In genomic region chr5:91103943-91104665, GRCm38 (mm10) we compare ENCODE assay signal across 12 mouse cellular contexts. TPM values are rescaled to one million over a fixed set of nuclear protein-coding genes. Genes with fewer than 3 reads are reported as not detected.
A peak's percentile ranks its signal among the peaks of the same experiment; 100 is the strongest.
DNase-seq lines count a peak whose midpoint lies in the region; ATAC-seq and TF ChIP-seq lines count a peak whose summit lies in the region.
"Had no signal": no experiment of that assay in that cellular context is flagged by ENCODE, and none has a peak within 500 bp of the region (broad histone marks: within the 10 kb centered on the region; RNA-seq: fewer than 3 reads in every experiment).

No protein-coding gene starts in this region.

- H3K4me1 ChIP-seq in kidney, adult 2 months (ENCODE audit: control insufficient read depth, insufficient read depth, low read length): 0 out of 2 replicates have a peak, but pooled peaks cover 2% of the 10 kb centered on the region
- H3K4me1 ChIP-seq in kidney, embryonic 14.5 days (ENCODE audit: control insufficient read depth, insufficient read depth, low read length): no peaks in the 10 kb centered on the region
- no peaks in the 10 kb centered on the region for H3K4me1 ChIP-seq in neural tube, embryonic 15.5 days
- H3K4me1 ChIP-seq in heart, embryonic 12.5 days (replicated peaks): no peaks in the 10 kb centered on the region
- H3K4me1 ChIP-seq: limb, embryonic 12.5 days had no signal

- DNase-seq in kidney, adult 2 months: peak; percentile 84
- peak; percentile 92 for DNase-seq in Muller cell, postnatal 12 days (ENCODE audit: inconsistent ontology term)
- peak; percentile 65 for DNase-seq in brain, adult 2 months (ENCODE audit: low read depth, low spot score)
- DNase-seq in fat pad, adult 2 months (ENCODE audit: extremely low read depth, low read depth, low spot score): peak; percentile 46

- no peak for TF ChIP-seq CTCF in kidney, adult 2 months (conservative IDR thresholded peaks at IDR 0.05; ENCODE audit: insufficient read depth, insufficient read length, low read depth, low read length)

- no peaks in the 10 kb centered on the region for H3K9me3 ChIP-seq in kidney, embryonic 14.5 days (ENCODE audit: control insufficient read depth, low read length)
- H3K9me3 ChIP-seq in neural tube, embryonic 15.5 days (replicated peaks): no peaks in the 10 kb centered on the region
- no peaks in the 10 kb centered on the region for H3K9me3 ChIP-seq in heart, embryonic 12.5 days (replicated peaks)
- H3K9me3 ChIP-seq: G1E; limb, embryonic 12.5 days had no signal

- no peak overlapping the region for H3K27ac ChIP-seq in kidney, adult 2 months (ENCODE audit: insufficient read depth, low read depth, low read length)
- H3K27ac ChIP-seq in kidney, embryonic 14.5 days (ENCODE audit: low read depth, low read length): no peak overlapping the region
- no peak overlapping the region for H3K27ac ChIP-seq in neural tube, embryonic 15.5 days (replicated peaks)
- H3K27ac ChIP-seq in heart, embryonic 12.5 days (ENCODE audit: poor library complexity, severe bottlenecking): no peak overlapping the region
- H3K27ac ChIP-seq: kidney, postnatal 0 days; limb, embryonic 12.5 days had no signal

- no peak overlapping the region for H3K9ac ChIP-seq in kidney, embryonic 14.5 days (ENCODE audit: low read depth, low read length)
- no peak overlapping the region for H3K9ac ChIP-seq in neural tube, embryonic 15.5 days (replicated peaks)
- H3K9ac ChIP-seq in heart, embryonic 12.5 days: no peak overlapping the region
- H3K9ac ChIP-seq: limb, embryonic 12.5 days had no signal

- TF ChIP-seq POLR2A in kidney, adult 2 months (IDR thresholded peaks at IDR 0.05; ENCODE audit: low read depth, low read length): no peak

- no peak overlapping the region for H3K4me3 ChIP-seq in kidney, adult 2 months (ENCODE audit: insufficient read depth, low read depth, low read length)
- no peak overlapping the region for H3K4me3 ChIP-seq in kidney, embryonic 14.5 days (ENCODE audit: low read length)
- no peak overlapping the region for H3K4me3 ChIP-seq in neural tube, embryonic 15.5 days (replicated peaks)
- no peak overlapping the region for H3K4me3 ChIP-seq in heart, embryonic 12.5 days
- H3K4me3 ChIP-seq: limb, embryonic 12.5 days had no signal

- no peaks in the 10 kb centered on the region for H3K36me3 ChIP-seq in kidney, adult 2 months (ENCODE audit: control insufficient read depth, insufficient read depth, low read length)
- H3K36me3 ChIP-seq in kidney, embryonic 14.5 days (ENCODE audit: control insufficient read depth, insufficient read depth, low read length): no peaks in the 10 kb centered on the region
- H3K36me3 ChIP-seq in neural tube, embryonic 15.5 days: no peaks in the 10 kb centered on the region
- no peaks in the 10 kb centered on the region for H3K36me3 ChIP-seq in heart, embryonic 12.5 days
- H3K36me3 ChIP-seq: G1E; limb, embryonic 12.5 days had no signal

- no peak for ATAC-seq in kidney, embryonic 14.5 days (ENCODE audit: low FRiP score, low TSS enrichment)
- no peak for ATAC-seq in neural tube, embryonic 15.5 days (ENCODE audit: low FRiP score)
- no peak for ATAC-seq in heart, embryonic 12.5 days (ENCODE audit: insufficient number of reproducible peaks, low FRiP score)

- WGBS in kidney, adult 2 months: 43% methylated on average over 7 of the region's 7 CpGs
- WGBS in kidney, embryonic 14.5 days: 76% methylated on average over 7 of the region's 7 CpGs
- 78% methylated on average over 7 of the region's 7 CpGs for WGBS in neural tube, embryonic 15.5 days
- WGBS in heart, embryonic 12.5 days: 73% methylated on average over 7 of the region's 7 CpGs

- no peak overlapping the region for H3K4me2 ChIP-seq in kidney, embryonic 14.5 days (replicated peaks; ENCODE audit: low read depth, low read length)
- H3K4me2 ChIP-seq in neural tube, embryonic 15.5 days: no peak overlapping the region
- no peak overlapping the region for H3K4me2 ChIP-seq in heart, embryonic 12.5 days
- H3K4me2 ChIP-seq: limb, embryonic 12.5 days had no signal

- H3K27me3 ChIP-seq in kidney, adult 2 months (replicated peaks; ENCODE audit: control insufficient read depth, insufficient read depth, low read length): no peaks in the 10 kb centered on the region
- no peaks in the 10 kb centered on the region for H3K27me3 ChIP-seq in kidney, embryonic 14.5 days (ENCODE audit: control insufficient read depth, insufficient read depth, low read length)
- no peaks in the 10 kb centered on the region for H3K27me3 ChIP-seq in neural tube, embryonic 15.5 days (replicated peaks)
- H3K27me3 ChIP-seq in heart, embryonic 12.5 days (replicated peaks): no peaks in the 10 kb centered on the region
- H3K27me3 ChIP-seq: limb, embryonic 12.5 days had no signal

RNA-seq across cellular contexts. Expression of gene Ereg, which starts 29.7 kb away (rescaled TPM):
- 0.03 TPM in 1 of 2 replicates, not detected in the other for polyA plus RNA-seq in kidney, adult 2 months (2012; rRNA removed)
- not detected in 2 replicates for polyA plus RNA-seq in kidney, embryonic 14.5 days (2014; fragmentation: Nextera tagmentation; extraction: Ambion mirVana)
- polyA plus RNA-seq in neural tube, embryonic 15.5 days (2015; fragmentation: Nextera tagmentation; extraction: Ambion mirVana): 0.20 TPM in 1 of 2 replicates, not detected in the other
- 0.13 and 0.17 TPM in 2 replicates for polyA plus RNA-seq in heart, embryonic 12.5 days (2016; fragmentation: Nextera tagmentation; extraction: Ambion mirVana)
- polyA plus RNA-seq: G1E; heart, embryonic 14.5 days; kidney, postnatal 0 days; limb, embryonic 12.5 days; neural tube, embryonic 11.5 days had no signal

RNA-seq across cellular contexts. Expression of gene Areg, which starts 35.3 kb away (rescaled TPM):
- not detected in 2 replicates for polyA plus RNA-seq in kidney, adult 2 months (2012; rRNA removed)
- 0.18 TPM in 1 of 2 replicates, not detected in the other for polyA plus RNA-seq in kidney, embryonic 14.5 days (2014; fragmentation: Nextera tagmentation; extraction: Ambion mirVana)
- polyA plus RNA-seq in neural tube, embryonic 15.5 days (2015; fragmentation: Nextera tagmentation; extraction: Ambion mirVana): 2.7 and 2.8 TPM in 2 replicates
- polyA plus RNA-seq in heart, embryonic 12.5 days (2016; fragmentation: Nextera tagmentation; extraction: Ambion mirVana): 0.37 and 0.51 TPM in 2 replicates
- polyA plus RNA-seq: G1E had no signal
